Mouse (Mus musculus) CH12.LX (cell line): Measurements from ENCODE around the gene Bhlha15. TPM values are rescaled to one million over a fixed set of nuclear protein-coding genes. Genes with fewer than 3 reads are reported as not detected.

ENCODE experiments used
- DNase-seq: peaks from one replicate; pipeline ENCODE4 v3.0.0-alpha.2; 2013; ENCODE audit errors: extremely low read depth
- H3K27ac ChIP-seq: 2 replicates; pipeline ENCODE4 v1.5.1; 2012; ENCODE audit warnings: low read depth, mild to moderate bottlenecking, control low read depth, moderate library complexity; ENCODE audit not compliant: insufficient read depth
- H3K27me3 ChIP-seq: replicated peaks from 2 replicates; pipeline ENCODE3; 2012; ENCODE audit warnings: inconsistent platforms
- H3K36me3 ChIP-seq, 2 experiments: replicated peaks in 1 of 2; 2 replicates each; pipeline versions ENCODE3 to v1.6.1; 2012; ENCODE audit warnings: inconsistent platforms in 1 of 2, low read length in 1 of 2, mild to moderate bottlenecking in 1 of 2, mixed read lengths in 1 of 2, moderate library complexity in 1 of 2; ENCODE audit not compliant: control insufficient read depth in 1 of 2, insufficient read depth in 1 of 2
- H3K4me1 ChIP-seq, 2 experiments: 2 replicates each; pipeline ENCODE4 v1.6.1; 2012; ENCODE audit warnings: inconsistent platforms in 1 of 2, moderate library complexity in 1 of 2; ENCODE audit not compliant: insufficient read depth in 2 of 2, control insufficient read depth in 1 of 2
- H3K4me2 ChIP-seq: 2 replicates; pipeline ENCODE4 v1.6.1; 2012; ENCODE audit warnings: low read depth, mild to moderate bottlenecking, control low read depth; ENCODE audit not compliant: poor library complexity, insufficient read depth, severe bottlenecking
- H3K4me3 ChIP-seq, 3 experiments: fragments of 150-350 bp in 1 of 3; sonication (generic) in 1 of 3; replicated peaks in 1 of 3; 2 replicates each; pipeline versions ENCODE3 to v1.5.1; 2011 to 2012; ENCODE audit warnings: low read depth in 2 of 3, low read length in 2 of 3, mild to moderate bottlenecking in 2 of 3, moderate library complexity in 2 of 3, control low read depth in 1 of 3, improper control_type of control experiment in 1 of 3, inconsistent platforms in 1 of 3, mixed read lengths in 1 of 3; ENCODE audit not compliant: poor library complexity in 1 of 3
- H3K79me2 ChIP-seq: replicated peaks from 2 replicates; pipeline ENCODE4 v1.6.1; 2012; ENCODE audit warnings: mild to moderate bottlenecking, moderate library complexity; ENCODE audit not compliant: control insufficient read depth, poor library complexity, insufficient read depth, severe bottlenecking; ENCODE audit errors: extremely low read depth
- H3K9ac ChIP-seq: 2 replicates; pipeline ENCODE4 v1.6.1; 2012; ENCODE audit warnings: low read depth, mild to moderate bottlenecking, control low read depth, moderate library complexity; ENCODE audit not compliant: insufficient read depth
- H3K9me3 ChIP-seq: replicated peaks from 2 replicates; pipeline ENCODE3; 2012; ENCODE audit warnings: low read length, inconsistent platforms, mixed read lengths
- BHLHE40 ChIP-seq: IDR thresholded peaks from 2 replicates; pipeline ENCODE4 v1.6.1; 2011; ENCODE audit warnings: mild to moderate bottlenecking, low read depth, low read length, improper control_type of control experiment
- CHD1 ChIP-seq: IDR thresholded peaks from 2 replicates; pipeline ENCODE4 v1.6.1; 2012; ENCODE audit warnings: low read depth, low read length, improper control_type of control experiment, inconsistent platforms
- CHD2 ChIP-seq: IDR thresholded peaks from 2 replicates; pipeline ENCODE4 v1.6.1; 2011; ENCODE audit warnings: low read length, improper control_type of control experiment
- CTCF ChIP-seq, 2 experiments: IDR thresholded peaks in 1 of 2; conservative IDR thresholded peaks in 1 of 2; 2 replicates each; pipeline ENCODE4 v1.5.1; 2011 to 2012; ENCODE audit warnings: low read depth in 2 of 2, low read length in 2 of 2, improper control_type of control experiment in 1 of 2, inconsistent platforms in 1 of 2, mild to moderate bottlenecking in 1 of 2, moderate library complexity in 1 of 2
- E2F4 ChIP-seq: IDR thresholded peaks from 2 replicates; pipeline ENCODE4 v1.6.1; 2011; ENCODE audit warnings: low read depth, low read length, improper control_type of control experiment; ENCODE audit not compliant: insufficient replicate concordance
- ELF1 ChIP-seq: IDR thresholded peaks from 2 replicates; pipeline ENCODE4 v1.6.1; 2014; ENCODE audit warnings: low read depth, mild to moderate bottlenecking, inconsistent platforms, low read length, improper control_type of control experiment
- EP300 ChIP-seq: IDR thresholded peaks from 2 replicates; pipeline ENCODE4 v1.6.1; 2011; ENCODE audit warnings: low read length, improper control_type of control experiment
- ETS1 ChIP-seq: conservative IDR thresholded peaks from 2 replicates; pipeline ENCODE4 v1.6.1; 2012; ENCODE audit warnings: low read depth, mild to moderate bottlenecking, inconsistent platforms, low read length, improper control_type of control experiment, moderate library complexity
- GABPA ChIP-seq: IDR thresholded peaks from 2 replicates; pipeline ENCODE4 v1.6.1; 2012; ENCODE audit warnings: low read depth, low read length, improper control_type of control experiment, inconsistent platforms; ENCODE audit not compliant: insufficient replicate concordance
- HCFC1 ChIP-seq: IDR thresholded peaks from 2 replicates; pipeline ENCODE4 v1.6.1; 2012; ENCODE audit warnings: low read depth, mild to moderate bottlenecking, inconsistent platforms, low read length, improper control_type of control experiment
- IRF4 ChIP-seq: IDR thresholded peaks from 2 replicates; pipeline ENCODE4 v1.6.1; 2014; ENCODE audit warnings: low read depth, mild to moderate bottlenecking, inconsistent platforms, low read length, improper control_type of control experiment
- JUN ChIP-seq: IDR thresholded peaks from 2 replicates; pipeline ENCODE4 v1.6.1; 2011; ENCODE audit warnings: low read depth, mild to moderate bottlenecking, low read length, improper control_type of control experiment, moderate library complexity; ENCODE audit not compliant: insufficient read depth
- MAX ChIP-seq: IDR thresholded peaks from 2 replicates; pipeline ENCODE4 v1.6.1; 2011; ENCODE audit warnings: low read length, improper control_type of control experiment
- MEF2A ChIP-seq: IDR thresholded peaks from 2 replicates; pipeline ENCODE4 v1.6.1; 2014; ENCODE audit warnings: low read depth, mild to moderate bottlenecking, inconsistent platforms, low read length, improper control_type of control experiment, borderline replicate concordance
- MXI1 ChIP-seq: IDR thresholded peaks from 2 replicates; pipeline ENCODE4 v1.6.1; 2011; ENCODE audit warnings: mild to moderate bottlenecking, low read depth, low read length, improper control_type of control experiment
- NELFE ChIP-seq: IDR thresholded peaks from 2 replicates; pipeline ENCODE4 v1.6.1; 2011; ENCODE audit warnings: low read depth, low read length, improper control_type of control experiment
- POLR2A ChIP-seq: IDR thresholded peaks from 2 replicates; pipeline ENCODE4 v1.6.1; 2011; ENCODE audit warnings: low read depth, mild to moderate bottlenecking, improper control_type of control experiment, low read length
- RAD21 ChIP-seq: IDR thresholded peaks from 2 replicates; pipeline ENCODE4 v1.6.1; 2011; ENCODE audit warnings: low read depth, mild to moderate bottlenecking, low read length, improper control_type of control experiment, moderate library complexity
- SMC3 ChIP-seq: IDR thresholded peaks from 2 replicates; pipeline ENCODE4 v1.6.1; 2011; ENCODE audit warnings: low read depth, low read length, improper control_type of control experiment
- TBP ChIP-seq: conservative IDR thresholded peaks from 2 replicates; pipeline ENCODE4 v1.6.1; 2011; ENCODE audit warnings: low read depth, low read length, improper control_type of control experiment
- TCF12 ChIP-seq: IDR thresholded peaks from 2 replicates; pipeline ENCODE4 v1.6.1; 2014; ENCODE audit warnings: low read depth, mild to moderate bottlenecking, inconsistent platforms, low read length, improper control_type of control experiment
- ZKSCAN1 ChIP-seq: IDR thresholded peaks from 2 replicates; pipeline ENCODE4 v1.6.1; 2012; ENCODE audit warnings: low read depth, inconsistent platforms, low read length, improper control_type of control experiment, borderline replicate concordance
- ZNF384 ChIP-seq: IDR thresholded peaks from 2 replicates; pipeline ENCODE4 v1.6.1; 2012; ENCODE audit warnings: low read depth, low read length, improper control_type of control experiment, inconsistent platforms
- dilution Hi-C: fragments of 300-500 bp; cut with MboI; formaldehyde crosslinking; loops from 2 replicates; pipeline ENCODE4 v1.14.3; 2020; ENCODE audit warnings: low sequenced_read_pairs; ENCODE audit not compliant: extremely low pct_unique_long_range_greater_than_20kb, extremely low pct_ligation_motif_present
- in situ Hi-C: fragments of 300-500 bp; cut with MboI; formaldehyde crosslinking; loops from 3 replicates; pipeline ENCODE4 v1.14.3; 2019; ENCODE audit warnings: low sequenced_read_pairs, low pct_ligation_motif_present, low pct_unique_long_range_greater_than_20kb, mixed read lengths
- polyA plus RNA-seq: library from polyadenylated mRNA; unstranded; fragments of >175 nt; gene quantifications from 2 replicates; pipeline ENCODE4 v1.2.1, GENCODE M21; 2012; ENCODE audit warnings: low read depth; ENCODE audit not compliant: insufficient read length
- total RNA-seq, 2 experiments: library from RNA; depleted of rRNA; stranded (reverse); fragments of 300-350 nt in 1 of 2; fragments of >200 nt in 1 of 2; gene quantifications; 2 replicates each; pipeline ENCODE4 v1.2.3; 2012 to 2014

The Bhlha15 gene
- total and polyA plus RNA-seq, 3 experiments: 0.90 to 6.1 (median 4.0) TPM

GRCm38 (mm10) chr5:144223503-144223862 lies 33.4 kb downstream of the Bhlha15 start, which contains the start of gene Tecpr1 (continued):
- TF ChIP-seq ELF1: peak; percentile 83
- peak; percentile 55; the same call in 1 of the 2 replicates for TF ChIP-seq NELFE
- no peak for TF ChIP-seq SMC3
- TF ChIP-seq TCF12: peak; percentile 58
- TF ChIP-seq TBP: 0 out of 2 replicates have a peak, but pooled peaks have one; percentile 35
- no peak for TF ChIP-seq CHD1
- no peak for TF ChIP-seq EP300

- Histone ChIP-seq H3K79me2 (no peaks in the 10 kb centered on the region), H3K4me1 (peaks cover 2 to 26% of the 10 kb centered on the region in 2 experiments; a peak in 2 of 4 replicates), H3K27me3 (no peaks in the 10 kb centered on the region), H3K9ac (peak overlapping the region; percentile 75; the same call in 1 of the 2 replicates), H3K4me2 (peak overlapping the region; percentile 54), H3K36me3 (no peaks in the 10 kb centered on the region), H3K4me3 (peak overlapping the region; percentile 77 to 83 (median 81)), H3K9me3 (no peaks in the 10 kb centered on the region), H3K27ac (no peak overlapping the region)
- peak; percentile 20 for DNase-seq
- in situ Hi-C loops (loop anchor here (25.0 kb wide), 1 partner anchor 513 kb away; no protein-coding TSS in a partner anchor), dilution Hi-C loops (no loop called here)
- TF ChIP-seq HCFC1: no peak
- TF ChIP-seq CTCF (conservative IDR thresholded peaks at IDR 0.05 in 1 of 2, IDR thresholded peaks at IDR 0.05 in 1 of 2; ENCODE audit: low read depth in 2 of 2, low read length in 2 of 2): peak in 1 of 2 experiments; percentile 37; a peak in 2 of 4 replicates
- peak; percentile 63 for TF ChIP-seq BHLHE40
- no peak for TF ChIP-seq IRF4
- no peak for TF ChIP-seq EP300
- TF ChIP-seq MAX: peak; percentile 14; the same call in 1 of the 2 replicates
- peak; percentile 3; the same call in 1 of the 2 replicates for TF ChIP-seq SMC3
- TF ChIP-seq MXI1: peak; percentile 45; the same call in 1 of the 2 replicates
- TF ChIP-seq RAD21: peak; percentile 3
These were observed 34.1 kb downstream of the Bhlha15 start for GRCm38 (mm10) chr5:144223899-144224816.

- H3K9ac ChIP-seq: no peak overlapping the region
- H3K9me3 ChIP-seq: peaks cover 7% of the 10 kb centered on the region
- no peaks in the 10 kb centered on the region for H3K79me2 ChIP-seq
- H3K4me1 ChIP-seq: peaks cover 2 to 22% of the 10 kb centered on the region in 2 experiments; a peak in 2 of 4 replicates
- no peaks in the 10 kb centered on the region for H3K27me3 ChIP-seq
- H3K36me3 ChIP-seq: no peaks in the 10 kb centered on the region
- in situ Hi-C loops (no loop called here), dilution Hi-C loops (no loop called here)
- no peak overlapping the region for H3K27ac ChIP-seq
- H3K4me3 ChIP-seq: no peak overlapping the region
- H3K4me2 ChIP-seq: no peak overlapping the region
- TF ChIP-seq ZNF384 (no peak), SMC3 (no peak), TCF12 (no peak), GABPA (no peak), MAX (no peak), EP300 (no peak), ETS1 (no peak), E2F4 (no peak), RAD21 (no peak), POLR2A (no peak), JUN (no peak), MEF2A (no peak), ZKSCAN1 (no peak), BHLHE40 (no peak), MXI1 (no peak), CHD2 (no peak), TBP (no peak)
- DNase-seq: no peak
These were observed 36.1 kb downstream of the Bhlha15 start for GRCm38 (mm10) chr5:144226220-144226619.
